Mouse (Mus musculus): ENCODE results near the gene 4930447C04Rik. TPM values are rescaled to one million over a fixed set of nuclear protein-coding genes. Genes with fewer than 3 reads are reported as not detected.
A peak's percentile ranks its signal among the peaks of the same experiment; 100 is the strongest.

The 4930447C04Rik gene
- total and polyA plus RNA-seq, 3 experiments, result 0.30 to 0.47 TPM; not detected in 1

GRCm38 (mm10) chr12:72843973-72844620 lies 96.5 kb downstream of the 4930447C04Rik start:
- Histone ChIP-seq H3K36me3 (ENCODE audit: control insufficient read depth, insufficient read depth, low read length) (no peaks in the 10 kb centered on the region), H3K9ac (ENCODE audit: low read depth, low read length) (no peak overlapping the region), H3K27ac (peak overlapping the region; percentile 2; the same call in 1 of the 2 replicates), H3K4me1 (ENCODE audit: control insufficient read depth, insufficient read depth, low read length) (peaks cover 3% of the 10 kb centered on the region), H3K79me2 (replicated peaks; ENCODE audit: control insufficient read depth, insufficient read depth, low read length) (no peaks in the 10 kb centered on the region), H3K4me3 (no peak overlapping the region), H3K27me3 (ENCODE audit: control insufficient read depth, insufficient read depth, low read length) (peaks cover 2% of the 10 kb centered on the region; the same call in 1 of the 2 replicates)
- TF ChIP-seq POLR2A (IDR thresholded peaks at IDR 0.05; ENCODE audit: insufficient read depth, low read depth, low read length), result no peak
- TF ChIP-seq EP300 (IDR thresholded peaks at IDR 0.05; ENCODE audit: insufficient read depth, low read depth, low read length), result peak; percentile 89
- peak; percentile 76 to 88 for DNase-seq
- intact Hi-C loops (cut with DNase I), result loop anchor here (2.0 to 10.0 kb wide), 4 partner anchors 23 to 831 kb away; no protein-coding TSS in a partner anchor
- 12% methylated on average over 12 of the region's 12 CpGs for WGBS

GRCm38 (mm10) chr12:72843555-72843954 lies 97.0 kb downstream of the 4930447C04Rik start:
- Histone ChIP-seq H3K36me3 (ENCODE audit: control insufficient read depth, insufficient read depth, low read length) (no peaks in the 10 kb centered on the region), H3K27me3 (ENCODE audit: control insufficient read depth, insufficient read depth, low read length) (peaks cover 2% of the 10 kb centered on the region; the same call in 1 of the 2 replicates), H3K79me2 (replicated peaks; ENCODE audit: control insufficient read depth, insufficient read depth, low read length) (no peaks in the 10 kb centered on the region), H3K9ac (ENCODE audit: low read depth, low read length) (no peak overlapping the region), H3K4me3 (no peak overlapping the region), H3K4me1 (ENCODE audit: control insufficient read depth, insufficient read depth, low read length) (peaks cover 3% of the 10 kb centered on the region), H3K27ac (no peak overlapping the region; the same call in 1 of the 2 replicates)
- TF ChIP-seq POLR2A (IDR thresholded peaks at IDR 0.05; ENCODE audit: insufficient read depth, low read depth, low read length) (no peak), EP300 (IDR thresholded peaks at IDR 0.05; ENCODE audit: insufficient read depth, low read depth, low read length) (no peak), CTCF (IDR thresholded peaks at IDR 0.05) (no peak)
- no peak for DNase-seq
- 69% methylated on average over 4 of the region's 4 CpGs for WGBS
- intact Hi-C loops (cut with DNase I), result loop anchor here (10.0 kb wide), 2 partner anchors 329 to 831 kb away; no protein-coding TSS in a partner anchor

- no peak overlapping the region for H3K9ac ChIP-seq (ENCODE audit: low read depth, low read length)
- no peak overlapping the region for H3K27ac ChIP-seq
- no peaks in the 10 kb centered on the region for H3K79me2 ChIP-seq (replicated peaks; ENCODE audit: control insufficient read depth, insufficient read depth, low read length)
- WGBS, result 86% methylated on average over 4 of the region's 4 CpGs
- peaks cover 3% of the 10 kb centered on the region for H3K4me1 ChIP-seq (ENCODE audit: control insufficient read depth, insufficient read depth, low read length)
- H3K36me3 ChIP-seq (ENCODE audit: control insufficient read depth, insufficient read depth, low read length), result no peaks in the 10 kb centered on the region
- no peaks in the 10 kb centered on the region for H3K27me3 ChIP-seq (ENCODE audit: control insufficient read depth, insufficient read depth, low read length)
- TF ChIP-seq EP300 (IDR thresholded peaks at IDR 0.05; ENCODE audit: insufficient read depth, low read depth, low read length), result no peak
- TF ChIP-seq CTCF (IDR thresholded peaks at IDR 0.05), result peak; percentile 50
- intact Hi-C loops (cut with DNase I), result loop anchor here (10.0 kb wide), 2 partner anchors 328 to 832 kb away; no protein-coding TSS in a partner anchor
- DNase-seq, result no peak
- no peak overlapping the region for H3K4me3 ChIP-seq
Measured at GRCm38 (mm10) chr12:72843135-72843534, 97.4 kb downstream of the 4930447C04Rik start.

- H3K27me3 ChIP-seq (ENCODE audit: control insufficient read depth, insufficient read depth, low read length), result no peaks in the 10 kb centered on the region
- H3K36me3 ChIP-seq (ENCODE audit: control insufficient read depth, insufficient read depth, low read length), result no peaks in the 10 kb centered on the region
- no peak overlapping the region for H3K9ac ChIP-seq (ENCODE audit: low read depth, low read length)
- intact Hi-C loops (cut with DNase I), result loop anchor here (10.0 kb wide), 2 partner anchors 327 to 833 kb away; no protein-coding TSS in a partner anchor
- no peak overlapping the region for H3K4me3 ChIP-seq
- H3K27ac ChIP-seq, result no peak overlapping the region
- 93% methylated on average over 1 of the region's 1 CpGs for WGBS
- no peaks in the 10 kb centered on the region for H3K79me2 ChIP-seq (replicated peaks; ENCODE audit: control insufficient read depth, insufficient read depth, low read length)
- no peak for DNase-seq
- H3K4me1 ChIP-seq (ENCODE audit: control insufficient read depth, insufficient read depth, low read length), result peaks cover 3% of the 10 kb centered on the region
- TF ChIP-seq POLR2A (IDR thresholded peaks at IDR 0.05; ENCODE audit: insufficient read depth, low read depth, low read length) (no peak), CTCF (IDR thresholded peaks at IDR 0.05) (no peak), EP300 (IDR thresholded peaks at IDR 0.05; ENCODE audit: insufficient read depth, low read depth, low read length) (no peak)
Measured at GRCm38 (mm10) chr12:72841500-72841899, 99.1 kb downstream of the 4930447C04Rik start.

- TF ChIP-seq EP300 (IDR thresholded peaks at IDR 0.05; ENCODE audit: insufficient read depth, low read depth, low read length), result no peak
- no peak for TF ChIP-seq POLR2A (IDR thresholded peaks at IDR 0.05; ENCODE audit: insufficient read depth, low read depth, low read length)
- no peak for TF ChIP-seq CTCF (IDR thresholded peaks at IDR 0.05)
- Histone ChIP-seq H3K9ac (ENCODE audit: low read depth, low read length) (no peak overlapping the region), H3K4me1 (ENCODE audit: control insufficient read depth, insufficient read depth, low read length) (no peaks in the 10 kb centered on the region), H3K79me2 (replicated peaks; ENCODE audit: control insufficient read depth, insufficient read depth, low read length) (no peaks in the 10 kb centered on the region), H3K36me3 (ENCODE audit: control insufficient read depth, insufficient read depth, low read length) (no peaks in the 10 kb centered on the region), H3K27me3 (ENCODE audit: control insufficient read depth, insufficient read depth, low read length) (no peaks in the 10 kb centered on the region), H3K27ac (no peak overlapping the region), H3K4me3 (no peak overlapping the region)
- whole genome bisulfite sequencing, result 53% methylated on average over 4 of the region's 4 CpGs
- intact Hi-C loops (cut with DNase I), result no loop called here
- no peak for DNase-seq
Measured at GRCm38 (mm10) chr12:72837302-72837701, 103.3 kb downstream of the 4930447C04Rik start.

GRCm38 (mm10) chr12:72835518-72836015 lies 105.0 kb downstream of the 4930447C04Rik start:
- Histone ChIP-seq H3K9ac (ENCODE audit: low read depth, low read length) (no peak overlapping the region), H3K79me2 (replicated peaks; ENCODE audit: control insufficient read depth, insufficient read depth, low read length) (no peaks in the 10 kb centered on the region), H3K27me3 (ENCODE audit: control insufficient read depth, insufficient read depth, low read length) (peaks cover 5% of the 10 kb centered on the region), H3K4me3 (no peak overlapping the region), H3K36me3 (ENCODE audit: control insufficient read depth, insufficient read depth, low read length) (no peaks in the 10 kb centered on the region), H3K4me1 (ENCODE audit: control insufficient read depth, insufficient read depth, low read length) (no peaks in the 10 kb centered on the region), H3K27ac (no peak overlapping the region)
- DNase-seq, result no peak
- 74% methylated on average over 8 of the region's 8 CpGs for WGBS
- TF ChIP-seq CTCF (IDR thresholded peaks at IDR 0.05) (peak; percentile 39), POLR2A (IDR thresholded peaks at IDR 0.05; ENCODE audit: insufficient read depth, low read depth, low read length) (no peak)
- intact Hi-C loops (cut with DNase I), result no loop called here

Measured in heart, adult 2 months (tissue).